Mouse (Mus musculus) R1 (cell line): ENCODE measurements at regions not wholly inside any gene's neighbourhood (a gene's known extent, or its start where the extent isn't known, plus 50 kb on each side); places are given as distances from the start of the nearest gene placed in this dataset.

Experiments
- DNase-seq: peaks from one replicate; pipeline ENCODE4 v3.0.0-alpha.2; 2018; ENCODE audit warnings: low read depth, low spot score

DNA sequence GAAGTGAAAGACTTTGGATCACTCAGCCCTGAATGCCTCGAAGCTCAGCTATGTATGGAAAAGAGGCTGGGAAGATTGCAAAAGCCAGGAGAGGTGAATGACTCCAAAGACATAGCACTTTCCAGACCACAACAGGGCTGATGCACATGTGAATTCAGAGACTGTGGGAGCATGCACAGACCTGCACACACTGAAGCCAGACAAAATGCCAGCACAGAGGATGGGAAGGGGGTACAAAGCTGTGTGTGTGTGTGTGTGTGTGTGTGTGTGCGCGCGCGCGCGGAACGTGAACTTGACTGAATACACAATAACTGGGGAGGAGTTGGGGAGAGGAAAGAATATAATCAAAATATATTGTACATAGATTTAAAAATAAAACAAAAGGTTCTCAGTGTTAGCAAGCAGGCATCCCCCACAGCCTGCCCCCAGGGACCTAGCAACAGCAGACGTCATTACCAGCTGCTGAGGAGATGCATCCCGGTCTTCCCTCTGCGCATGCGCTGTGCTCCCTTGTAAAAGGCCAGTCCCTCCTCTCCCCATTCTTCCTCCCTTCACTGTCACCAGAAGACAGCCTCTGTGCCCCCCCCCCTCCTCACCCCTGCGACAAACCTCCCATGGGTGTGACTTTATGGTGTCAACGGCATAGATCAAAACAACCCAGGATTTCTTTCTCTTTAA is 89.5 kb upstream of the Mrps22 start:
- DNase-seq = peak; percentile 46

DNA sequence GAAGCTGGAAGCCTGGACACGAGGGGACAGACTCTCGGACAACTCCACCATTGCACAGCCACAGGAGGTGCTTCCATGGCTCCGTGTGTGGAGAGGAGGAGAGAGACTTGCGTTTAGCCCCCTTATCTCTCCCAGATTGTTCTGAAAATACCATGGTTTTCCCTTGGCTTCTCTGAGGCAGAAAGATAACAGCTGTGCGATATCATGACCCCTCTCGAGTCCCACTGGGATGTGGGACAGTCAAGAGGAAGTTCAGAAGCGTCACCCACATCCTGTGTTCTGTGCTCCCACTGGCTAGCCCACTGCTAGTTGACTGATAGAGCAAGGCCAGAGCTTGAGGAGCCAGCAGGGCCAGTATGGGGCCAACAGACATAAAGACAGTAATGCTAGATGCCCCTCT is 84.1 kb upstream of the Mrps22 start:
- no peak for DNase-seq

DNA sequence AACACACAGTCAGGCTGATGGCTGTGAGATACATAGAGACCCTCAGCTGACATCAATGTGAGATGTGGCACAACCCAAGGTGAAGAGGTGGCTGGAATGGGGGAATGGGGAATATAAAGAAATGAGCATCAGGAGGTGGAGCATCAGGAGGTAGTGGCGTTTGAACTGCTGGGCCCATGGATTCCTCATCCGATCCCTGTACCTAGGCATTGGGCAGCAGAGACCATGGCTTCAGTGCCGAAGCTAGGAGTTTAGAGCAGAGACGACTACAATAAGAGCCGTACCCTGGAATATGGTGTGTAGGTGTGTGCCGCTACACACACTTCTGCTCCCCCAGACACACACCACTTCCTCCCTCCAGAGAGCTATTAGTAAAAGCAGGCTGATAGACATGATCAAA is 82.9 kb upstream of the Mrps22 start:
- DNase-seq = no peak

DNA sequence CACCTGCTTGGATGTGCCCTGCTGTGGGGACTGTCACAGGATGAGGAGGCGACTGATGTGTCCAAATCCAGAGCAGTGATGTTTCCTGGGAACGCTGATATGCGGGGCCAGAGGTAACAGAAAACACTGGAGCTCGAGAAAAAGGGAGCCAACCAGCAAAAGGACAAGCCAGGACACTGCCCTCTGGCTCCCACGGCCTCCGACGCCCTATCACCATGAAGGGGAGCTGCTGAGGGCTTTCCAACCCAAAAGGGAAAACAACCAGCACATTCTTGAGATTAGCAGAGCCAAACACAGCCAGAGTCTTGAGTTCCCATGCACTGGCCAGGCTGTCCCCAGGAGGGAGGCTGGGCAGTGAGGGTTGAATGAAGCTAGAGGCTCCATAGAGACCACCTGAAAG is 74.2 kb upstream of the Mrps22 start:
- no peak for DNase-seq

DNA sequence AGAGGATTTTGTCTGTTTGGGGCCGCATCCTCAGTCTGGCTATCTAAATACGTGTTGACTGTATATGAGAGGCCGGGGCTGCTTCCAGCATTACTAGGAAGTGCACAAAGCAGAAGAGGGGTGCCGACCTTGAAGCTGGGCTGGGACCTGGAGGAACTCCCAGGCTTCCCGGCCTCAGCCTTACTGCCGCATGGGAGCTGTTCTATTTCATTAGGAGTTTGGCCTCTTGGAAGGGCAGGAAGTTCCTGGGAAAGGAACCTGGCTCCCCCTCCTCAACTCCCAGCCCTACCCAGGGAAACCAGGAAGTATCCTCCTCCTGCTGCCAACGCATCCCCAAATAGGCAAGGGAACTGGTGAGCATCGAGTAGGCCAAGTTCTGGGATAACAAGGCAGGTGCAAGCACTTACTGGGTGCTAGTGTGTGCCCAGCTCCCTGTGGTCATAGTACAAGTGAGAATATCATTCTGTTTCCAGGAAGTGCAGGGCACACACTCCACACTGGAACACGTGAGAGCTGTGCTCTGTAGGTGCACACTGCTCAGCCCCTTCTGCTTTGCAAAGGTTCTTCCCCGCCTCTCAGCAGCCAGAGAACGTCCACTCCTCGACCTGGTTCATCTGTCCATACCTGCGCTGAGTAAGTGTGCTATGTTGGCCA is 72.1 kb upstream of the Mrps22 start:
- no peak for DNase-seq

DNA sequence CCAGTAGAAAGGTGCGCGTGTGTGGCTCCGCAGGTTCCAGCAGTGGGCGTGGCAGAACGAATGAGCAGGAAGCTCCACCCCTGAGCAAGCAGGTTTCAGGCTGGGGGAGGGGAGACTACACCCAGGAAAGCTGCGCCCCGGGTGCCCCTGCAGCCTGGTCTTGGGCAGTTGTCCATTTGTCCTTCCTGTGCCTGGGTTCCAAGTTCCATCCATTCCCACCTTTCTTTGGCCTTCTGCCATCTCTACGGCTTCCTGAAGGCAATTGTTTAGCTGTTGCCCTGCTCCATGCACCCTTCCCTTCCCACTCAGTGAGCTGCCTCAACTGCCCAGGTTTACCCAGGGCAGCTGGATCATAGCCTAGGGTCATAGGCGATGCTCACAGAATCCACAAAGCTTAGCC is 70.9 kb upstream of the Mrps22 start:
- no peak for DNase-seq

DNA sequence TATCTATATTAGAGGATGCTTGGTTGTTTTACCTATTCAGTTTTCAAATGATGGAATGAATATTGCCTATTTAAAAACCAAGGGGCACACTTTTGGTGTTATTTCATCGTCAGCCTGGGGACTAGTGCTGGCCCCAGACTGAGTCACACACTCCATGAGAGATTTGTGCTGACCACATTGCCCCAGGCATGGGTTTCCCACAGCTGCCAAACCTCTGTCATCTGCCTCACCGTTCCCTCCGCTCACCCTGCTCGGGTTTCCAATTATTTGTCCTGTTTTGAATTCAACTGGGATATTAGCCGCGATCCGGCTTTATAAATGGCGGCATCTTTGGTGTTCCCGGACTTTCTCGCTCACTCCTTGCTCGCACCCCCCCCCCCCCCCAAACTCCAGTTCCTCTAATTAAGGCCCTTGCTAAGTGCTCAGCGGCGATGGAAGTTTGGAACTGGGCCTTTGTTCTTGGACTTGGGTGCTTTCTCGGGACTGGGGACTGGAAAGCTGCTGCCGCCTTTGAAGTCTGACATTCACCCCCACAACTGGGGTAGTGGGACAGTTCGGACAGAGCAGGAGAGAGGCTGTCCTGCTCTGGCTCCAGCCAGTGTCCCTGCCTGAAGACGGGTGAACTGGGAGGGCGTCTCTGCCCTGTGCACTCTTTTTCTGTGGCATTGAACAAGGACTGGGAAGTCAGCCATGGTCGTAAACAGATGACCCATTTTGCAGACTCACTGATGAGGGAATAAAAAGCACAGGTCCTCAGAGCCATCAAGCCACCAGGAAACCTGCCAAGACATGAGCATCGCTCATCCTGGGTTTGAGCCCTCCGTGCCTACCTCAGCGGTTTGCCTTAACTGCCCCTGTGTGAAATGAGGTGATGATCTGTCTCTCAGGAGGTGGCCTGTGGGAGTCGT is 67.2 kb upstream of the Mrps22 start:
- DNase-seq = no peak

DNA sequence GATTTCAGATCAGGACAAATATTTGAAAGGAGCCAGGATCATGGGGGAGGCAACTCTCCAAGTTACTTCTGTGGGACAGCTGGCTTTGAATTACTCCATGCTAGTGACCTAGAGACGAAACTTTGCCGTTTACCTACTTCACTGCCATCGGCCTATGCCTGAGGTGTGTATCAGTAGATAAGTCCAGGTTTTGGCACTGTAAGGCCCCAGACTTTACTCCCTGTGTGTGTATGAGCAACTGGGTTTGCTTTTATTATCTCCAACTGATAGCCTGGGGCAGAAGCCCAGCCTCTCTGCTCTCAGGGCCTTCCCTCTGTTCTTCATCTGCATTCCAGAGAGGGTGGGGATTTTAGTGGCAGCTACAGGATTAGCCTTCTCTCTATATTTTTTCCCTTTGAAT is 65.6 kb upstream of the Mrps22 start:
- no peak for DNase-seq

DNA sequence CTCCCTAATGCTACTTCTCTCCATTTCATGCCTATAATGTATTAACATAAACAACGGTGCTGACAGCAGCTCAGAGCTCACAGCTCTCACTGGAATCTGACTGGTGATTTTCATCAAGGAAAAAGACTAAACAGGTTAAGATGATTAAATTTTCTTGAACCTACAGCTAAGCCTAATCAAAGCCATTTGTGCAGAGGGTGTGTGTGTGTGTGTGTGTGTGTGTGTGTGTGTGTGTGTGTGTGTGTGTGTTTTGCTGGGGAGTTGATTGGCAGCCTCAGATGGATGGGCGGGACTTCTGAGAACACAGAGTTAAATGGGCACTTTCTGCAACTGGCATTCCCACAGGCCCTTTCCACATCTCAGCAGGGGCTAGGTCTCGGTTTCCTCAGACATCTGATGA is 61.6 kb upstream of the Mrps22 start:
- DNase-seq = no peak

DNA sequence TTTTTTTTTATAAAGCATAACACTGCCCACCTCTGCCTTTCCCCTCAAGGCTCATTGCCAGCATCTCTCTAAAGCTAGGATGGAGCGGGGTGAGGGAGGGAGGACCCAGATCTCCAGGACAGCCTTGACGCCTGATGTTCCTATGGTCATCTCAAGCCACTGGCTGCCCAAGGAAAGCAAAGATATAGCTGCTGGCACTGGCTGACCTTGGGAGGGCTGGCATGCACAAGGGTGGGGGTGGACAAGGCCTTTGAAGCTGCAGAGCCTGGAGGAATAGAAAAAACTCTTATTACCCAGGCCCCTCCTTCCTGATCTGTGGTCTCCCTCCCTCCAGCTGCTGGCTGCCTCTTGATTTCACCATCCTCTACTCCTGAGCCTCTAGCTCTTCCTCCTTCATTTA is 50.2 kb upstream of the Mrps22 start:
- no peak for DNase-seq
